Mouse (Mus musculus) lung, embryonic 15.5 days (tissue): ENCODE data around the gene Med29. TPM values are rescaled to one million over a fixed set of nuclear protein-coding genes. Genes with fewer than 3 reads are reported as not detected.

Experiments used
- ATAC-seq: fragments of 200-750 bp; cut with Nextera tagmentation; 2 replicates; pipeline ENCODE4 v1.8.0; 2017; ENCODE audit warnings: moderate number of reproducible peaks, borderline replicate concordance; ENCODE audit not compliant: low FRiP score, low TSS enrichment; ENCODE audit errors: extremely low read depth
- H3K27ac ChIP-seq: fragments of 300-500 bp; sonication (generic); 2 replicates; pipeline ENCODE4 v1.5.1; 2015; ENCODE audit warnings: moderate library complexity, mild to moderate bottlenecking, inconsistent platforms
- H3K27me3 ChIP-seq: fragments of 300-500 bp; sonication (generic); 2 replicates; pipeline ENCODE4 v1.6.1; 2015; ENCODE audit warnings: inconsistent platforms
- H3K36me3 ChIP-seq: fragments of 300-500 bp; sonication (generic); 2 replicates; pipeline ENCODE4 v1.6.1; 2015; ENCODE audit warnings: inconsistent platforms
- H3K4me1 ChIP-seq: fragments of 300-500 bp; sonication (generic); 2 replicates; pipeline ENCODE4 v1.6.1; 2015; ENCODE audit warnings: inconsistent platforms
- H3K4me2 ChIP-seq: fragments of 300-500 bp; sonication (generic); 2 replicates; pipeline ENCODE4 v1.6.1; 2015; ENCODE audit warnings: inconsistent platforms, mild to moderate bottlenecking, moderate library complexity
- H3K4me3 ChIP-seq: fragments of 300-500 bp; sonication (generic); 2 replicates; pipeline ENCODE4 v1.5.1; 2015; ENCODE audit warnings: mild to moderate bottlenecking, inconsistent platforms
- H3K9ac ChIP-seq: fragments of 300-500 bp; sonication (generic); 2 replicates; pipeline ENCODE4 v1.6.1; 2015; ENCODE audit warnings: inconsistent platforms
- H3K9me3 ChIP-seq: fragments of 300-500 bp; sonication (generic); 2 replicates; pipeline ENCODE4 v1.6.1; 2016; ENCODE audit warnings: inconsistent platforms
- WGBS: fragments of 180-500 bp; shearing (Covaris S2); methylation state at CpG from one replicate; pipeline ENCODE4 v1.1.7; 2015; 5-methylcytosine and 5-hydroxymethylcytosine counted together
- polyA plus RNA-seq: library from polyadenylated mRNA; unstranded; fragments of >200 nt; fragmentation: Nextera tagmentation; extraction: Ambion mirVana; gene quantifications from 2 replicates; pipeline ENCODE4 v1.2.1, GENCODE M21; 2015

Gene Med29
- polyA plus RNA-seq, 1 experiment from 2014 or later = 51.2 TPM

DNA sequence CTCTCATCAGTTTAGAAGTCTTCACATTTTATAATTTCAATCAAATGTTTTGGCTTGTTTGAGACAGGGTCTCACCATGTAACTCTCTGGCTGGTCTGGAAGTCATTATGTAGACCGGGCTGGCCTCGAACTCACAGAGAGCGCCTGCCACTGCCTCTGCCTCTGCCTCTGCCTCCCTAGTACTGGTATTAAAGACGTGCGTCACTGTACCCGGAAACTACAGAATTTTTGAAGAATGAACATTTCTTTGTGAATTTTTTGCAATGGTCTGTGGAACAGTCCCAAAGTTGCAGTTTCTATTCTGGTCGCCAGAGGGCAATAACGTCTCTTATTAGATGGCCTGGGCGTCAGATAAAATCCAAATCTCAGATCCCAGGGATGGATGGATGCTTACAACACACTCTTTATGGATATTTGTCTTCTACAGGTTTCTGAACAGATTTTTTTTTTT lies 19.4 kb downstream of the Med29 start:
- H3K36me3 ChIP-seq = peaks cover 20% of the 10 kb centered on the region
- peak overlapping the region; percentile 86 for H3K4me3 ChIP-seq
- H3K4me2 ChIP-seq = peak overlapping the region; percentile 60
- WGBS = 1% methylated on average over 9 of the region's 9 CpGs
- peak overlapping the region; percentile 96 for H3K27ac ChIP-seq
- peak overlapping the region; percentile 36; the same call in 1 of the 2 replicates for H3K9ac ChIP-seq
- H3K4me1 ChIP-seq = peaks cover 48% of the 10 kb centered on the region
- peak; percentile 3 for ATAC-seq
- H3K9me3 ChIP-seq = no peaks in the 10 kb centered on the region
- no peaks in the 10 kb centered on the region for H3K27me3 ChIP-seq

DNA sequence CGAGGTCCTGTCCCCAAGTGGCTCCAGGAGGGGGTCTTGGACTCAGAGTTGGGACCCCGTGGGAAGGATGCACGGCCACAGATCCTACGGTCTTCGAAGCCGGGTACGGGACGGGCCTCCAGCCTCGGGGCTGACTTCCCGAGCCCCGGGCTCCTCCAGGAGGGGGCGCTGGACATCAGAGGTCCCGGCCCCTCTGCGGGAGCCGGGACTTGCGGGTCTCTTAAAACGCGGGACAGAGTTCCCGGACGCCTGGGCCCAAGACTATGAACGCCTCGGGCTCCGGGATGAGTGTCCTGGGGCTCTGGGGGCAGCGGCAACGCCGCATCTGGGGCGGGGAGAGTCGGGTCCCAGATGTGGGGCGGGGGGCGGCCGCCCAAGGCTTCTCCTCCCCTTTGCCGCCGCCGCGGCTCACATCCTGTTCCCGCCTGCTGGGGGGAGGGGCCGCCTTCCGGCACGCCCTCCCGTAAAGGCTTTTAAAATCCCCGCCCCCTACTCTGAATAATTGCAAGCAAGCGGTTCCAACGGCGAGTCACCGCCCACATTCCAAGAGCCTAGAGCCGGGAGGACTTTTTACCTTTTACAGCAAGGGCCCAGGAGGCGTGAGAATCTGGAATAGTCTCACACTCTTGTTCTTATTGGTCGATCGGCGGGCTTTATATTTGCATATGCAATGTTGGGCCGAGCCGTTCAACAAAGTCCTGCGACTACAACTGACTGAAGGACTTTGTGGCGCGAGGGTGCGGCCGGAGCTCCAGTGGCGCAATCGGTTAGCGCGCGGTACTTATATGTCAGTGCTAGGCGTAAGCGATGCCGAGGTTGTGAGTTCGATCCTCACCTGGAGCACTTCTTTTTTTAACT lies 20.0 kb downstream of the Med29 start, which contains the start of gene Plekhg2:
Plekhg2 (minus strand) TSS at position 349 of the 858 bp plus-strand sequence.
- Histone ChIP-seq H3K27ac (peak within 1 kb of the TSS; percentile 96), H3K4me1 (peaks cover 41% of the 10 kb centered on the region), H3K4me2 (peak within 1 kb of the TSS; percentile 77), H3K9me3 (no peaks in the 10 kb centered on the region), H3K36me3 (peaks cover 27% of the 10 kb centered on the region), H3K9ac (peak within 1 kb of the TSS; percentile 87), H3K4me3 (peak within 1 kb of the TSS; percentile 86), H3K27me3 (no peaks in the 10 kb centered on the region)
- ATAC-seq = peak; percentile 89
- under 1% methylated on average over 66 of the region's 66 CpGs for WGBS

DNA sequence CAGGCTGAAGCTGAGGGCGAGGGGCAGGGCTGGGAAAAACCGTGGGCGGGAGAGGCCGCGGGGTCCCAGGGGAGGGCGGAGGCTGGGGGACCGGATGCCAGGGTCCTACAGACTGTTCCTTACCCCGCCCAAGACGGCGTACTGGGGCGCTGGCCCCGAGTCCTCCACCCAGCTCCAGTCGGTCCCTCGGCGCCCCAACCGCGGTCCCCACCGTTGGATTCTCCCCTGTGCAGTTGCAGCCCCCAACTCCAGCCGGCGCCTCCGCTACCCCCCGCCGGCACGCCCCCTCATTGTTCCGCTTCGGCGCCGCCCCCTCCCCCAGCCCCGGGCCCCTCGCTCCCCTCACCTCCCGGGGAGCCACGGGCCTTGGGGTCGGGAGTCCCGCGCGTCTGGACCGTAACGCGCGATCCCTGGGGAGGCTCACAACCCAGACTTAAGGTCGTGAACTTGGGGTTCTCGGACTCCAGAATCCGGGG lies 21.0 kb downstream of the Med29 start:
- Histone ChIP-seq H3K4me3 (peak overlapping the region; percentile 86), H3K9me3 (no peaks in the 10 kb centered on the region), H3K27me3 (no peaks in the 10 kb centered on the region), H3K4me1 (peaks cover 35% of the 10 kb centered on the region), H3K4me2 (peak overlapping the region; percentile 77), H3K27ac (peak overlapping the region; percentile 96), H3K9ac (peak overlapping the region; percentile 87), H3K36me3 (peaks cover 36% of the 10 kb centered on the region)
- ATAC-seq = no peak; the same call in 1 of the 2 replicates
- under 1% methylated on average over 41 of the region's 43 CpGs for WGBS

DNA sequence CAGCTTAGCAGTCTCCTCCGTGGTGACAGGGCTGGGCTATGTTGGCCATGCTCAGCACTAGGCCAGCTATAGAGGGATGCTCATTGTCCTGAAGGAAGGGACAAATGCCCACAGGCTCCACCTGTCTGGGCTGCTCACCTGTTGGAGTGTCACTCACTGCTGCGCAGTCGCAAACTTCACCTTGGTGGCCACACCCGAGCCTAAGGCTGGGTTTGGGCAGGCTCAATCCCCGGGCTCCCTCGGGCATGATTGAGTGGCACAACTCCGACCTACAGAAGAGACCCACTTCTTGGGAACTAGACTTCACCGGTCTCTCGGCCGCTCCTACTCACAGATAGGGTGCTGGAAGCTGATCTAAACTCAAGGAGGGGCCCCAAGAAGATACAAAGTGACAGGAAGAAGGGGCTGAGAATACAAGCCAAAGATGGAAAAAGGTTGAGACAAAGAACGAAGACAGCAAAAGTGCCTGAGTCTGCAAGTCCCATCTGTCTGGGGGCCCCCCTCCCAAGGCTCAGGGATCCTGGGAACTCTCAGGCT lies 21.5 kb downstream of the Med29 start:
- H3K27ac ChIP-seq = peak overlapping the region; percentile 96
- H3K4me2 ChIP-seq = peak overlapping the region; percentile 77
- H3K9me3 ChIP-seq = no peaks in the 10 kb centered on the region
- H3K9ac ChIP-seq = peak overlapping the region; percentile 87
- ATAC-seq = no peak
- H3K4me1 ChIP-seq = peaks cover 30% of the 10 kb centered on the region
- WGBS = 3% methylated on average over 11 of the region's 11 CpGs
- H3K4me3 ChIP-seq = peak overlapping the region; percentile 86
- no peaks in the 10 kb centered on the region for H3K27me3 ChIP-seq
- H3K36me3 ChIP-seq = peaks cover 41% of the 10 kb centered on the region

DNA sequence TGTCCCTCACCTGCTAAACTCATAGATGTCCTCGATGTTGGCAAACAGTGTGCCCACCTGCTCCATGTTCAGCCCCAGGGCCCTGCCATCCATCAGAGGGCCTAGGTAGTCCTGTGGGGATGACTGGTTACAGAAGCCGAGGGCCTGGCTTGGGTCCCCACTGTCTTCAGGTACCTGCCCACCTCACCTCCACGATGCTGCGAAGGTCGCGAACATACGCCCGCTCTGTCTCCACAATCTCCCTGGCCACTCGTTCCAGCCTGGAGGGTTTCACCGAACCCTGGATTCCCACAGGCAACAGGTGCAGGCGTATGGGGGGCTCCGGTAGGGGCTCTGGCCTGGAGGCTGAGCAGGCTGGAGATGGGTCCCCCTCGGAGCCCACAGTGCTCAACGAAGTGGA lies 22.5 kb downstream of the Med29 start:
- H3K4me1 ChIP-seq = peaks cover 24% of the 10 kb centered on the region
- WGBS = 88% methylated on average over 14 of the region's 14 CpGs
- no peaks in the 10 kb centered on the region for H3K9me3 ChIP-seq
- peak overlapping the region; percentile 77 for H3K4me2 ChIP-seq
- H3K27ac ChIP-seq = no peak overlapping the region
- no peaks in the 10 kb centered on the region for H3K27me3 ChIP-seq
- H3K36me3 ChIP-seq = peaks cover 51% of the 10 kb centered on the region
- ATAC-seq = no peak
- peak overlapping the region; percentile 86 for H3K4me3 ChIP-seq
- peak overlapping the region; percentile 87 for H3K9ac ChIP-seq

DNA sequence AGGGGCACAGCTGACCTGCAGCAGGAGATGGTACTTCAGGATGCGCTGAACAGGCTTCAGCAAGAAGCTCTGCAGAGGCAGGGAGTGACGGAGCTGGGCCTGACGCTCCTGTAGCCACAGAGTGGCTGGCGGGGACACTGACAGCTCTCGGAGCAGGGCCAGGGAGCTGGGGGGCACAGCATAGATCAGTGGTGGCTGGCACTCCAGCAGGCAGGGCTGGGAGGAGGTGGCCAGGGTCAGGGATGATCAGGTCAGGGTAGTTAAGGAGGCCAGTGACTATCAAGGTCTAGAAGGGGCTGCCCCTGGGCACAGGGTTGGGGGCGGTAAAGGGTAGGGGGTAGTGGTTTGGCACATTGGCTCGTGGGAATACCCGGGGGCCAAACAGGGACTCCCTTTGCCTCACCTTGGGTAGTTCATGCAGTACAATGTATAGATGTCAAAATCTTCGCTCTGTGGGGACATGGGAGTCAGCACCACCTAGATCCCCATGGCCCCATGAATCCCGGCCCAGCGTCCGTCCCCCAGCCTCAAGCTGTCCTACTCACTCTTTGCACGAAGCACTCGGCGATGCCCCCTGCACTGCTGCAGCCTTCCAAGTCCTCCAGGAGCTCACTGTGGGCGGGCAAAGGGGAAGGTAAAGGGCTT lies 24.1 kb downstream of the Med29 start:
- H3K36me3 ChIP-seq = peaks cover 68% of the 10 kb centered on the region
- H3K9ac ChIP-seq = no peak overlapping the region
- no peak overlapping the region for H3K4me2 ChIP-seq
- ATAC-seq = no peak
- H3K27ac ChIP-seq = no peak overlapping the region
- H3K27me3 ChIP-seq = no peaks in the 10 kb centered on the region
- WGBS = 91% methylated on average over 16 of the region's 16 CpGs
- H3K4me1 ChIP-seq = peaks cover 14% of the 10 kb centered on the region
- no peak overlapping the region for H3K4me3 ChIP-seq
- H3K9me3 ChIP-seq = no peaks in the 10 kb centered on the region

DNA sequence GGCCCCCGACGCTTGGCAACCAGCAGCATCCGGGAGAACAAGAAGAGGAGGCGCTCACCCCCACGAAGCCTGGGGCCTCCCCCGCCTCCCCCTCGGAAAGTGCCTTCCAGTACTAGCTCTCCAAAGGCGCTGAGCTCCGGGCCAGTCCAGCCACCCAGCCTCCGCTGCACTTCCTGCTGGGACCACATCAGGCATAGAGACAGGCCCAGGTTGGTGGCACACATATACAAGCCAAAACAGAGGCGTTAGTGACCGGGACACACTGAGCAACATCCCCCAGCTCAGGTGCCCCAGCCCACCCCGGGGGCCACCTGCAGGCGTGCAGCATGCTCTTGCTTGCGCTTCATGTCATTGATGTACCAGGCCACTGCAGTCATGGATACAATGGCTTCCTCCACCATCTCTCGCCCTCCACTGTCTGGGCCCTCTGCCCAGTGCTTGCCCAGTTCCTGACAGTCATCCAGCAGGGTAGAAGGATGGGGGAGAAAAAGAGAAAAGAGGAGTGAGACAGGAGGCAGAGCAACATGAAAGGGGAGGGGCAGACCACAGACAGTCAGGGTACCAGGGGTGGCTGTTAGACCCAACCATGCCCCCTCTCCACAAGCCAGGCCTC lies 24.7 kb downstream of the Med29 start:
- Histone ChIP-seq H3K36me3 (peaks cover 70% of the 10 kb centered on the region), H3K27me3 (no peaks in the 10 kb centered on the region), H3K4me3 (no peak overlapping the region), H3K27ac (no peak overlapping the region), H3K4me1 (peaks cover 14% of the 10 kb centered on the region), H3K9ac (no peak overlapping the region), H3K4me2 (no peak overlapping the region), H3K9me3 (no peaks in the 10 kb centered on the region)
- no peak for ATAC-seq
- 91% methylated on average over 16 of the region's 16 CpGs for WGBS

DNA sequence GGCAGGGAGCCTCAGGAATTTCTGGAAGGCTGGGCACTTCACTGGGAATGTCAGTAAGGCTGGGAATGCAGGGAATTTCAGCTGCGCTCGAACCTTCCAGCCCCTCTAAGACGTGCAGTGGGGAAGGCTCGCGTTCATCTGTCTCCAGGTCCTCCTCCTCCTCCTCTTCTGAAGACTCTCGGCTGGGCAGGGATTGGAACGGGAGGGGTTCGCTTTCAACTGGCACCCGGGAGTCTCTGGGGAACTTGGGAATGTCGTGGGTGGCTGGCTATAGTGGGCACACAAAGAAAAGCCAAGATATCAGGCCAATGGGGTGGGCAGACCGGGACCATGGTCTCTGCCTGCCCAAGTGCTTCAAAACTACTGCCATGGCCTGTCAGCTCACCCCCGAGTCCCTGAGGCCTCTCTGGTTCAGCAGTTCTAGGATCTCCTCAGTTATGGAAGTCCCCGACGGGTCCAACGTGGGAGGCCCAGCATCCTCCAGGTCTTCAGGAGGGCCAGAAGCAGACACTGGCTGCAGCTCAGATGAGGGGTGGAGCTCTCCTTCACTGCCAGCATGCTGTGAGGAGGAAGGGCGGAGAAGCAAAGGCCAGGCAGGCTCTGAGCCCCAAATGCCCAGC lies 30.0 kb downstream of the Med29 start:
- H3K36me3 ChIP-seq = peaks cover 78% of the 10 kb centered on the region
- H3K4me1 ChIP-seq = peaks cover 16% of the 10 kb centered on the region
- no peaks in the 10 kb centered on the region for H3K9me3 ChIP-seq
- H3K9ac ChIP-seq = no peak overlapping the region
- H3K4me2 ChIP-seq = no peak overlapping the region
- H3K4me3 ChIP-seq = no peak overlapping the region
- 87% methylated on average over 16 of the region's 16 CpGs for WGBS
- H3K27ac ChIP-seq = no peak overlapping the region
- no peak for ATAC-seq
- H3K27me3 ChIP-seq = no peaks in the 10 kb centered on the region

DNA sequence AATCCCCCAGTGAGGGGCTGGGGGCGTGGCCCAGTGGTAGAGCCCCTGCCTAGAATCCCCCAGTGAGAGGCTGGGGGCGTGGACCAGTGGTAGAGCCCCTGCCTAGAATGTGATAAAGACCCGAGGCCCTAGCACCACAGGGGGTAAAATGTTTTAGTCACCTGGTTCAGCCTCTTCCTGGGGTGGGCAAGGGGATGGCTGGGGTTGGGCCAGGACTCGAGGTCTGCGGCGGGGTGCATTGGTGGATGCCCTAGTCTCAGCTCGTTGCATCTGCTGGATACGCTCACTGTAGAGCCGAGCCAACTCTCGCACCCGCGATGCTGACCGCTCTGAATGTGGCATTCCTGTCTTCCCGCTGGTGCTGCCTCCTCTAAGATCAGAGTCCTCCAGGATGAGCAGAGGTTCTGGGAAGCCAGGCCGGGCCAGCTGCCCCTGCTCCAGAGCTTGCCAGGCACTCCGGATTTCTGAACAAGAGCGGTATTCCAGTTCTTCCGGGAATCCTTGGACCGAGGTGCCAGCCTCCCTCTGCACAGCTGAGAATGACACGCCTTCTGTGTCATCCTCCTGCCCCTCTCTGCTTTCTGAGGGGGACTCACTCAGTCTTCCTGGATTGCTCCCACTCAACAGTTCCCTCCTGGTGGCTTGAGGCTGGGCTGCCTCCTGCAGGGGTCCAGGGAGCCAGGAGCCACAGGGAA lies 30.7 kb downstream of the Med29 start:
- 92% methylated on average over 20 of the region's 20 CpGs for WGBS
- Histone ChIP-seq H3K4me1 (peaks cover 23% of the 10 kb centered on the region), H3K27me3 (no peaks in the 10 kb centered on the region), H3K36me3 (peaks cover 70% of the 10 kb centered on the region), H3K9ac (no peak overlapping the region), H3K4me3 (no peak overlapping the region), H3K4me2 (no peak overlapping the region), H3K27ac (no peak overlapping the region), H3K9me3 (no peaks in the 10 kb centered on the region)
- no peak for ATAC-seq

DNA sequence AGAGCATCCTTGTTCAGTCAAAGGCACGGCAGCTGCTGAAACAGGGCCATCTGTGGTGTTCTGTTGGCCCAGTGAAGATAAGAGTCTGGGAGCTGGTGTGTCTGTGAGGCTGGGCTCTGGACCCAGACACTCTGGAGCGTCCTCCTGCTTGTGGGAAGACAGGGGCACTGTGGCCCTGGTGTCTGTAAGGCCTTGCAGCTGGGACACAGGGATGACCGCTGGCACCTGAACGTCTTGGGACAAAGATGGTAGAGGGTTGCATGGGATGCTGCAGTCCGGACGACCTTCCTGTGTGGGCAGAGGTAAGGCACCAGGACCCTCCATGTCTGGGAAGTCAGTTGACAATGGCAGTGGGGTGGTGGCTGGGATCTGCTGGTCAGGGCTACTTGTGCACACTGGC lies 32.2 kb downstream of the Med29 start:
- H3K27ac ChIP-seq = no peak overlapping the region
- H3K9ac ChIP-seq = no peak overlapping the region
- H3K27me3 ChIP-seq = no peaks in the 10 kb centered on the region
- no peak overlapping the region for H3K4me2 ChIP-seq
- H3K36me3 ChIP-seq = peaks cover 55% of the 10 kb centered on the region
- H3K9me3 ChIP-seq = no peaks in the 10 kb centered on the region
- 87% methylated on average over 6 of the region's 6 CpGs for WGBS
- no peak for ATAC-seq
- peaks cover 26% of the 10 kb centered on the region for H3K4me1 ChIP-seq
- no peak overlapping the region for H3K4me3 ChIP-seq

DNA sequence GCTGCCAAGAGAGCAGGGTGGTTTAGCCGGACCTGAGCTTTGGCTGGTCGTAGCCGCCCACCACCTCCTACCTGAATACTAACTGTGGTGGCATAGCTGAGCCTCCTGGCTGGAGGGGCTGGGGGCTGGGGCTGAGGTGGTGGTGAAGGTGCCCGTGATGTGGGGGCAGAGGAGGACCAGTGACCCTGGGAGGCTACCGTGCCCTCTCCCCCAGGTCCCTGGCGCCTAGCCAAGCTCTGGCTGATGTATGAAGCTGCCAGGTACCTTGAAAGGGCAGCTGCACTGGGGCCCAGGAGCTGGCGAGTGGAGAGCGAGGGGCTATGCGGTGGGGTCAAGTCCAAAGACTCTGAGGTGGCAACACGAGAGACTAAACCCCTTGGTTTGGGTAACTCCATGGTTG lies 32.7 kb downstream of the Med29 start:
- Histone ChIP-seq H3K4me3 (no peak overlapping the region), H3K9me3 (no peaks in the 10 kb centered on the region), H3K27me3 (no peaks in the 10 kb centered on the region), H3K9ac (no peak overlapping the region), H3K4me2 (no peak overlapping the region), H3K4me1 (peaks cover 26% of the 10 kb centered on the region), H3K27ac (no peak overlapping the region), H3K36me3 (peaks cover 54% of the 10 kb centered on the region)
- WGBS = 84% methylated on average over 10 of the region's 10 CpGs
- ATAC-seq = no peak
